Mouse (Mus musculus) liver, postnatal 0 days (tissue): ENCODE measurements around the gene Gm7544.

ENCODE experiments used
- CTCF ChIP-seq: sonication (generic); IDR thresholded peaks from 2 replicates; pipeline ENCODE4 v1.5.1; 2016; ENCODE audit warnings: antibody characterized with exemption, low read depth
- EP300 ChIP-seq: IDR thresholded peaks from 2 replicates; pipeline ENCODE4 v1.6.1; 2016; ENCODE audit warnings: antibody characterized with exemption, low read depth, mild to moderate bottlenecking

DNA sequence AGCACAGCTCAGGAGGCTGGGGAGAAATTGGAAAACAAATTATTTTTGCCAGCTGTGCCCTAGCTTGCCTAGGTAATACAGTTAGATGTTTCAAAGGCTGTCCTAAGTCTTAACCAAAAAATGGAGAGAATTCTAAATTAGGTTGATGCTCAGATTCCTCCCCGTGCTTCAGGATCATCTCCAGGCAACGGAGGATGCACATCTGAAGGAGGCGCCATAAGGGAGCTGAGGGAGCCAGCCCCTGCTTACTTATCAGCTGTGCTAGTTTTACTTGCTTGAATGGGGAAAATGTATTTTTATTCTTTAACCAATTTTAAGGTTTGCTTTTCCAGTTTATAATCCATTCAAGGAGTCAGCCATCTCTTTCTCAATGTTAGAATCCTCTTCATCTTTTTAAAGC lies 38.1 kb upstream of the Gm7544 start:
- TF ChIP-seq CTCF (no peak), EP300 (no peak)
